Mouse (Mus musculus) ES-Bruce4 (cell line): ENCODE data around the gene Arglu1.

ENCODE experiments used
- CTCF ChIP-seq: IDR thresholded peaks from one replicate; pipeline ENCODE4 v1.8.1; 2011; ENCODE audit warnings: low read depth, low read length
- EP300 ChIP-seq: IDR thresholded peaks from 2 replicates; pipeline ENCODE4 v1.6.1; 2011; ENCODE audit warnings: low read depth, low read length; ENCODE audit not compliant: insufficient read depth
- POLR2A ChIP-seq: IDR thresholded peaks from one replicate; pipeline ENCODE4 v1.8.1; 2011; ENCODE audit warnings: low read length; ENCODE audit not compliant: insufficient read depth

DNA sequence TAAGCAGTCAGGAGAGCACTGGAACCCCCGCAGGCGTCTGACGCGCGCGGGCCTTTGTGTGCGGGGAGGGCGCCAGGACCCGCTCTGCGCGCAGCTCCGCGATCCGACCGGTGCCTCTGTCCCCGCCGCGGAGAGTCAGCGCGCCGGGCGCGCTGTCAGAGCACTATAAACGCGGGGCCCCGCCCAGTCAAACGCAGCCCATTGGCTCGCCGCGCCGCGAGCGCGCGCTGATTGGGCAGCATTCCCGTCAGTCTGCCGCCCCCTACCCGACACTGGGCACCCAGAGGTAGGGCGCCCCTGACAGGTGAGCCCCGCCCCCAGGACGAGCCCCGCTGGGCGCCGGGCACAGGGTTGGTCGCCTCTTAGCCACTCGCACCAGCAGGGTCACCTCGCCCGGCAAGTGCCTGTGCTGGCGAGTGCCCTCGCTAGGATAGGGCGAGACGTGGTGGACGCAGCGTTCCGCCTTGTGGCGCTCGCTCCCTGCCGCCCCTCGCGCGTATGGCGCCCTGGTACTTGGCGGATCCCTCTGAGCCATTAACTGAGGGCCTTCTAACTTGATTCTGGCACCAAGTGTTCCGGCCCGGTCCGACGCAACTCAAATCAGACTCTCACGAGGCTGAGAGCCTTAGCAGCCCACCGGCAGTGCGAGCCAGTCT is 29.1 kb downstream of the Arglu1 start, which contains the start of gene Efnb2:
- TF ChIP-seq CTCF (no peak), EP300 (no peak), POLR2A (peak; percentile 33)
